Mouse (Mus musculus) ovary, adult 18-20 months (tissue): Measurements from ENCODE around the gene Flvcr2.
"Not testable (repeated sequence)": the region's sequence is repeated elsewhere in the genome, so short reads cannot be mapped to it uniquely, and the experiment has no call there.

ENCODE experiments used
- DNase-seq: peaks from one replicate; pipeline ENCODE4 v3.0.0; 2022; ENCODE audit warnings: low spot score, mixed read lengths

The Flvcr2 gene

DNA sequence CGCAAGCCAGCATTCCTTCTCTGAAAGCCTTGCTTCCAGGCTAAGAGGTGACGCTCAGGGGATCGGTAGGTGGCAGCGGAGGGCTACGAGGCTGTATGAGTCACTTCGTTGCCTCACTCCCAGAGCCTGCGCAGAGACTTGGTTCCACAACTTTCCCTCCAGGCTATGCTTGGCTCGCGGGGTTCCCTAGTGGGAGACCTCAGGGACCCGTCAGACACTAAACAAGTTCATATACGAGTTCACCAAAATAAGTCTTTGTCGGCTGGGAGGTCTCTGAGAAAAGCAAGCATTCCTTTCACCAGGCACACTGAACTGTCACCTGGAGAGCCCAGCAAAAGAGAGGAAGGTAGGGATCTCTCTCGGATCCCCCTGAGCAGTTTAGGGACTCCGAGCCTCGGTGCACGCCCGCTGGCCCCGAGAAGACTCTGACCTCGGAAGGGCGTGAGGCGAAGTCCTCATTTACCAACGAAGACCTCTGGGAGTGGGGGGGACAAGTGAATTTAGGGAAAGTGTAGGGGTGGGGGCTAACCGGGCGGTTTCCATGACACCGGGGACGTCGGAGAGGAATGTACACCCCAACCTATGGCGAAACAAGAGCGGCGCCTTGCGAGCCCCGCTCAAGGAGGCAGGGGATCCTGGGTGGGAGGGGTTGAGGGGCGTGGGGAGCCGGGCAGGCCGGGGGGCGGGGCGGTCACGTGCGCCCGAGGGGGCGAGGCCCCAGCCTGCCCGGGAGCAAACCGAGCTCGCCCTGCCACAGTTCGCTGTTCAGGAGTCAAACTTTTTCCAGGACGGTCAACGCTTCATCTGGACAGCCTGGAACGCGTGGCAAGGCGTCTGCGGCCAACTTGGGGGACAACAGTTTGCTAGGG, at the start of gene Flvcr2:
Gene Flvcr2 (plus strand): TSS at position 713 of the 869 bp plus-strand sequence.
- DNase-seq: peak; percentile 77

- DNase-seq: not testable (repeated sequence)
Measured at GRCm38 (mm10) chr12:85698179-85698578, 48.2 kb upstream of the Flvcr2 start.

DNA sequence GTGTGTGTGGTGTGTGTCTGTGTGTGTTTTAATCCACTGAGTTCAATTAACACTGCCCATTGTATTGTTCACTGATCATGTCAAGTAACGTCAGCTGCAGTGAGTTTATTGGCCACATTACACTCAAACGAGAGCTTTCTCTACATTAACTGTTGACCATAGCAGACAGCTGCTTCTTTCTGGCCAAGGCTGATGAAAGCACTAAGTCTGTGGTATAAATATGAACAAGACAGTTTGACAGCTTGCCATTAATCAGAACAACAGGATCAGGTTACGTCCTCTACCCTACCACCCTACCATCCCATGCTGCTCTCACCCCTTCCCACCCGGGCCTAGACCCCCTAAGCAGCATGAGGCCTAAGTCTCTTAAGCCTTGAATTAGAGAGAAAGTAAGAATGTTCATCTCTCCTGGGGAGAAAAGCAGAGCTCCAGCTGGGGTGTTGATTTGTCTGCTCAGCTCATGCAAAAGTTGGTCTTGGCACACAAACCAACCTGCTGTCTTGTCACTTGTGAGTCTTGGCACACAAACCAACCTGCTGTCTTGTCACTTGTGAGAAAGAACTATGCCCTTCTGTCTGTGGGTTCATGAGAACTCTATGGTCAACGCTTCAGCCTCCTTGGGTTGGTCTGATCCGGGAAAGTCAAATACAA, 46.0 kb upstream of the Flvcr2 start:
- no peak for DNase-seq

DNA sequence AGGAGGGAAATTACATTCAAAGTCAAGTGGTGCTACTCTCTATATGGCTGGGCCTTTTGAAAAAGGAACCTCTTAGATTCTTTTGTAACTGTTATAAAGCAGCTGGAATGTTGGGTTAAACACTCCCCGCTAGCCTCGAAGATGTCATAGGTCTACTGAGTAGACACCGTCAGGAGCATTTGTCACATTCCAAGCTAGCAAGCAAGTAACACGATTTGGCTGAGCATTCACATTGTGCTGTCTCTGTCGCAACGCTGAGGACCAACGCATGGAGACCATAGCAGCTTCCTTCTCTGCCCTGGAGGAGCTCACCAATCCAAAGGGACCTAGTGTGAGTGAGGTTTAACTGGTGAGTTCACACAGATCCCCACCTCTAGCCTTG, 45.5 kb upstream of the Flvcr2 start:
- DNase-seq: no peak

- DNase-seq: no peak
Measured at GRCm38 (mm10) chr12:85702166-85703055, 43.9 kb upstream of the Flvcr2 start.

GRCm38 (mm10) chr12:85703507-85703906, 42.8 kb upstream of the Flvcr2 start:
- DNase-seq: no peak

DNA sequence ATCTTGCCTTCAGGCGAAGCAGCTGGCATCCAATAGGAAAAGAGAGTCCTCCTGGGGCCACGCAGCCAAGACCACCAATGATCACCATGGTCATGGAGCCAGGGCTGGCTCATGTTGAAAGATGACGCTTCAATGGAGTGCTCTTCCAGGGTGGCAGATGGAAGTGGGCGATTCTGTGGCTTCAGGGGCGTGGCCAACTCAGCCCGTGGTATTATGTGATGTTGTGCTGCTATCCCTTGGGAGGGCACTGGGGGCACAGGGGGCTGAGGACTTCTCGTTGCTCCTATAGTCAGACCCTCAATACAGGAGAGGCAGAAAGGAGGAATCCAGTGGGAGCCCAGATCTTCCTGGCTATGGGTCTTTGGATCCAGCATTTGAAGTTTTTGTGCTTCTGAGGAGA, 41.8 kb upstream of the Flvcr2 start:
- DNase-seq: no peak

DNA sequence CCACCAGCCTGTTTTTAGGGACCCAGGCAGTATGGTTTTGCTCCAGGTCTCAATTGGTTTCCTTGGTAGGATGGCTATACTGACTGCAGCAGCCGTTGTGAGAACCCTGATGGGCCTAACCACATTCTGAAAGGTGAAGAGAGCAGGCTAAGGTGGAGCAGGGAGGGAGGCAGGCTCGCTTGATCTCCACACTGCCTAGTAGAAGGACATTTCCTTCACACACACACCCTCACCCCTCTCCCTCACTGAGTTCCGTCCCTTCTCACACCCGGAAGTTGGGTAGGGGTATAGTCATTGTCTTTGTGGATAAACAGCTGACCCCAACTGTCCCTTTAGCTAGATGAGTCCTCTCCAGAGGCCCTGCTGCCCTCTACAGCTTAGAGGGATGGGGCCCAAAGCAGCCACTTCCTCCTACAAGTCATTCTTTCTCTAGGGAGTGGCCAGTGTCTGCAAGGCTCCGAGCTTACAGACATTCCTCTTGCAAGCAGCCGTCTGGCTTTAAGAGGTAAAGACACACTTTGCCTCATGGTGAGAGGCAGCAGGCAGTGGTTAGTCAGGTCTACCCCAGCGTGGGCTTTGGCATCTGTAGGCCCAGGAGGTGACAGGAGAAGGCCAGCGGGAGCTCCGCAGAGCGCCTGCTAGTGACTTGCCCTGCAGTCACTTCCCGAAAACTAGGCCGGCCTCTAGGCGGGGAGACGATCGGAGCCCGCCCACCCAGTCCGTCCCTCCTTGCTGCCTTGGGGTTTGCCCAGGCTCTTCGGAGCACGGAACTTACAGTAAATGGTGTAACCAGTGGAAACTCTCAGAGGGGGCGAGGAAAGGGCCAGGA, 41.1 kb upstream of the Flvcr2 start:
- DNase-seq: peak; percentile 76

GRCm38 (mm10) chr12:85705831-85706530, 40.4 kb upstream of the Flvcr2 start:
- DNase-seq: no peak

- DNase-seq: no peak
Measured at GRCm38 (mm10) chr12:85706906-85707305, 39.4 kb upstream of the Flvcr2 start.

GRCm38 (mm10) chr12:85707391-85707790, 38.9 kb upstream of the Flvcr2 start:
- no peak for DNase-seq

GRCm38 (mm10) chr12:85708556-85708955, 37.8 kb upstream of the Flvcr2 start:
- DNase-seq: no peak

DNA sequence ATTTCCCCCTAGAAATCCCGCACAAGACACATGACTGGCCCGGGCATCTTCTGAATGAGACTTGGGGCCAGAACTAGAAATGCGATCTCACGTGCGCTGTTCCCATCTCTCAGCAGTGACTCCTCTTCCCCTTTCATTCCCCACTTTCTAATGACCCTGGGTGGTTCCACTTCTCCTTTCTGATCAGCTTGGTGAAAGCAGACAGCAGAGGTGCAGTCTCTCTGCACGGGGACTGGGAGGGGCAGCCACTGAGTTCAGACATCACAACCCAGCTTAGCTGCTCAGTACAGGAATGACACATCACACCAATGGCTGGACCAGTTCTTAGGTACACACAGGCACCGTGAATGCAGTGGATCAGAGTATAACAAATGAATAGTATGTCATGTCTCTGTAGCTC, 35.6 kb upstream of the Flvcr2 start:
- no peak for DNase-seq

GRCm38 (mm10) chr12:85712587-85712986, 33.8 kb upstream of the Flvcr2 start:
- DNase-seq: no peak

DNA sequence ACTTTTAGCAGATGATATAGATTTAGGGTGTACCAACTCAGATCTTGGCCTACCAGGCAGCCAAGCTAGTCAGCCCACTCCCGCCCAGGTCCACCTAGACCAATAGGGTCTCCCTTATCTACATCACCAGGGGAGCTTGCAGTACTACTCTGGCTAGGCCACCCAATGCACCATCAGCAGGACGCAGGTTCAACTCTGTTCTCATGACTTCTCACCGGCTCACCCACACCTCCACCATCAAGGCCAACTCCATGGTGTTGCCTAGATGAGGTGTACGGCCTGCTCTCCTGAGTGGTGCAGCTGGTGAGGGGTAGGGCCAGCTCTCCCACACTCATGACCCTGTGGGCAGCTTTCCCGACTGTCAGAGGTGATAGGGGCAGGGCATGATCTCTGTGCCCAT, 32.2 kb upstream of the Flvcr2 start:
- no peak for DNase-seq

- DNase-seq: no peak
Measured at GRCm38 (mm10) chr12:85725306-85725705, 21.0 kb upstream of the Flvcr2 start.

GRCm38 (mm10) chr12:85726729-85727397, 19.5 kb upstream of the Flvcr2 start:
- DNase-seq: no peak

GRCm38 (mm10) chr12:85728181-85728580, 18.2 kb upstream of the Flvcr2 start:
- no peak for DNase-seq

- no peak for DNase-seq
Measured at GRCm38 (mm10) chr12:85729022-85729944, 17.1 kb upstream of the Flvcr2 start.
